Mouse (Mus musculus) MEL (cell line): ENCODE results near the gene Erich4.

Experiments used
- CHD1 ChIP-seq: IDR thresholded peaks from 2 replicates; pipeline ENCODE4 v1.6.1; 2012; ENCODE audit warnings: low read depth, mild to moderate bottlenecking, inconsistent platforms, low read length, improper control_type of control experiment
- CTCF ChIP-seq, 3 experiments: IDR thresholded peaks in 2 of 3; conservative IDR thresholded peaks in 1 of 3; 2 replicates each; pipeline ENCODE4 v1.5.1; 2011 to 2012; ENCODE audit warnings: low read length in 3 of 3, low read depth in 2 of 3, mild to moderate bottlenecking in 2 of 3, improper control_type of control experiment in 1 of 3, inconsistent platforms in 1 of 3, mixed read lengths in 1 of 3, moderate library complexity in 1 of 3; ENCODE audit not compliant: control insufficient read depth in 1 of 3, insufficient read depth in 1 of 3, poor library complexity in 1 of 3, severe bottlenecking in 1 of 3
- E2F4 ChIP-seq: IDR thresholded peaks from 2 replicates; pipeline ENCODE4 v1.6.1; 2011; ENCODE audit warnings: low read depth, low read length, improper control_type of control experiment, borderline replicate concordance
- POLR2A ChIP-seq, 2 experiments: IDR thresholded peaks; 2 replicates each; pipeline ENCODE4 v1.6.1; 2011 to 2012; ENCODE audit warnings: low read length in 2 of 2, mild to moderate bottlenecking in 2 of 2, control low read depth in 1 of 2, improper control_type of control experiment in 1 of 2, low read depth in 1 of 2, moderate library complexity in 1 of 2; ENCODE audit not compliant: control insufficient read depth in 1 of 2, insufficient read depth in 1 of 2, poor library complexity in 1 of 2
- TBP ChIP-seq: IDR thresholded peaks from 2 replicates; pipeline ENCODE4 v1.8.0; 2011; ENCODE audit warnings: low read depth, low read length, improper control_type of control experiment

- TF ChIP-seq CHD1 (no peak), TBP (no peak), CTCF (IDR thresholded peaks at IDR 0.05 in 2 of 3, conservative IDR thresholded peaks at IDR 0.05 in 1 of 3; ENCODE audit: control insufficient read depth in 1 of 3, insufficient read depth in 1 of 3, low read depth in 2 of 3, low read length in 3 of 3, poor library complexity in 1 of 3, severe bottlenecking in 1 of 3) (no peak), E2F4 (no peak), POLR2A (IDR thresholded peaks at IDR 0.05; ENCODE audit: control insufficient read depth in 1 of 2, insufficient read depth in 1 of 2, low read depth in 1 of 2, low read length in 2 of 2, poor library complexity in 1 of 2) (no peak)
These were observed 1.9 kb upstream of the Erich4 start for GRCm38 (mm10) chr7:25617376-25618160.
